9 mouse cellular contexts compared by ENCODE assay signal in the genomic region with DNA sequence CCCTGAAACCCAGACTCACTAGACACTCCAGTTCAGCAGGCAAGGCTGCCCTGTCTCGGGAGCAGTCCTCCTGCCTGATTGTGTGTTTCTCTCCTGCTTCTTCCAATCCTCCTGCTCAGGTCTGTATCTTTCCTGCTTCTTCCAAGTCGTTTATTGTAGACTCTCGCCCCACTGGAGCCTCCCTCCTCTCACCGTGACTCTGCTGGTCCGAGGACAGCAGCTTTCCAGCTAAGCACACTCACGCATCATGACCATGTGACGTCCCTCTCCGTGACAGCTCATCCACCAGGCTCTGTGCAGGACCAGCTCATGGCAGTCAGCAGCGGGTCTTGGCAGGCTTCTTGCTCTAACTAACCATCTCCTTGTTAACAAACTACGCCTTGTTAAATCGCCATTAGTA. TPM values are rescaled to one million over a fixed set of nuclear protein-coding genes. Genes with fewer than 3 reads are reported as not detected.
DNase-seq lines count a peak whose midpoint lies in the region; ATAC-seq and TF ChIP-seq lines count a peak whose summit lies in the region.
"Had no signal": no experiment of that assay in that cellular context is flagged by ENCODE, and none has a peak within 500 bp of the region (broad histone marks: within the 10 kb centered on the region; RNA-seq: fewer than 3 reads in every experiment).

No protein-coding gene starts in this region.

- no peak overlapping the region; the same call in 1 of the 2 replicates for H3K4me2 ChIP-seq in forebrain, postnatal 0 days (ENCODE audit: low read depth)
- no peak overlapping the region for H3K4me2 ChIP-seq in forebrain, embryonic 12.5 days
- H3K4me2 ChIP-seq in limb, embryonic 13.5 days (replicated peaks) = no peak overlapping the region

- H3K9ac ChIP-seq in forebrain, postnatal 0 days = no peak overlapping the region
- no peak overlapping the region for H3K9ac ChIP-seq in forebrain, embryonic 12.5 days
- H3K9ac ChIP-seq in limb, embryonic 13.5 days = no peak overlapping the region

- no peak overlapping the region for H3K27ac ChIP-seq in forebrain, postnatal 0 days (ENCODE audit: low read depth, low read length)
- no peak overlapping the region for H3K27ac ChIP-seq in forebrain, embryonic 12.5 days
- H3K27ac ChIP-seq in limb, embryonic 13.5 days = no peak overlapping the region
- H3K27ac ChIP-seq in limb, embryonic 10.5 days = no peak overlapping the region
- H3K27ac ChIP-seq: kidney, postnatal 0 days had no signal

- no peak for DNase-seq in forebrain, postnatal 0 days
- DNase-seq in limb, embryonic 10.5 days (ENCODE audit: low spot score) = no peak
- peak; percentile 56 to 59 for DNase-seq in cerebellum, postnatal 14 days
- peak; percentile 43 for DNase-seq in right cerebral cortex, adult 18-20 months
- no peak for DNase-seq in urinary bladder, adult 18-20 months (ENCODE audit: low spot score in 2 of 2)

- H3K36me3 ChIP-seq in forebrain, postnatal 0 days (ENCODE audit: insufficient read depth) = no peaks in the 10 kb centered on the region
- H3K36me3 ChIP-seq in forebrain, embryonic 12.5 days (replicated peaks) = no peaks in the 10 kb centered on the region
- no peaks in the 10 kb centered on the region for H3K36me3 ChIP-seq in limb, embryonic 13.5 days
- H3K36me3 ChIP-seq in limb, embryonic 10.5 days = no peaks in the 10 kb centered on the region

- H3K4me1 ChIP-seq in forebrain, postnatal 0 days (ENCODE audit: insufficient read depth) = no peaks in the 10 kb centered on the region
- H3K4me1 ChIP-seq in forebrain, embryonic 12.5 days = no peaks in the 10 kb centered on the region
- no peaks in the 10 kb centered on the region for H3K4me1 ChIP-seq in limb, embryonic 13.5 days
- no peaks in the 10 kb centered on the region for H3K4me1 ChIP-seq in limb, embryonic 10.5 days

- H3K27me3 ChIP-seq in forebrain, postnatal 0 days (ENCODE audit: insufficient read depth, low read length) = no peaks in the 10 kb centered on the region
- no peaks in the 10 kb centered on the region for H3K27me3 ChIP-seq in forebrain, embryonic 12.5 days
- H3K27me3 ChIP-seq in limb, embryonic 13.5 days = no peaks in the 10 kb centered on the region
- H3K27me3 ChIP-seq in limb, embryonic 10.5 days (ENCODE audit: low read depth, poor library complexity, severe bottlenecking) = no peaks in the 10 kb centered on the region

- ATAC-seq in forebrain, postnatal 0 days = peak; percentile 72
- no peak for ATAC-seq in forebrain, embryonic 12.5 days (ENCODE audit: low FRiP score)
- peak; percentile 24; the same call in 1 of the 2 replicates for ATAC-seq in limb, embryonic 13.5 days (ENCODE audit: low FRiP score, low read depth)
- ATAC-seq in activated CD4-positive, CD25-positive, alpha-beta regulatory T cell, adult 4 months = no peak

- 50% methylated on average over 11 of the region's 11 CpGs for WGBS in forebrain, postnatal 0 days
- WGBS in forebrain, embryonic 12.5 days = 68% methylated on average over 11 of the region's 11 CpGs
- 64% methylated on average over 11 of the region's 11 CpGs for WGBS in limb, embryonic 13.5 days
- WGBS in limb, embryonic 10.5 days = 71% methylated on average over 11 of the region's 11 CpGs

- no peak overlapping the region for H3K4me3 ChIP-seq in forebrain, postnatal 0 days (ENCODE audit: low read depth, low read length)
- no peak overlapping the region for H3K4me3 ChIP-seq in forebrain, embryonic 12.5 days (replicated peaks)
- no peak overlapping the region for H3K4me3 ChIP-seq in limb, embryonic 13.5 days
- no peak overlapping the region for H3K4me3 ChIP-seq in limb, embryonic 10.5 days

- no peak for TF ChIP-seq CTCF in forebrain, postnatal 0 days (IDR thresholded peaks at IDR 0.05; ENCODE audit: low read depth)

- no peaks in the 10 kb centered on the region for H3K9me3 ChIP-seq in forebrain, postnatal 0 days (ENCODE audit: low read length)
- H3K9me3 ChIP-seq in forebrain, embryonic 12.5 days = no peaks in the 10 kb centered on the region
- H3K9me3 ChIP-seq in limb, embryonic 13.5 days = no peaks in the 10 kb centered on the region
- H3K9me3 ChIP-seq in limb, embryonic 10.5 days (replicated peaks) = no peaks in the 10 kb centered on the region

RNA-seq across cellular contexts. Expression of a gene that starts 5.9 kb away (rescaled TPM):
- total RNA-seq in forebrain, postnatal 0 days (2014; rRNA removed) = 0.19 and 0.38 TPM in 2 replicates
- 0.08 TPM in 2 replicates for polyA plus RNA-seq in forebrain, postnatal 0 days (2015; fragmentation: Nextera tagmentation; extraction: Ambion mirVana)
- 0.28 and 0.31 TPM in 2 replicates for polyA plus RNA-seq in forebrain, embryonic 12.5 days (2016; fragmentation: Nextera tagmentation; extraction: Ambion mirVana)
- 0.34 TPM in 2 replicates for polyA plus RNA-seq in limb, embryonic 13.5 days (2015; fragmentation: Nextera tagmentation; extraction: Ambion mirVana)
- 0.24 and 0.45 TPM in 2 replicates for polyA plus RNA-seq in limb, embryonic 10.5 days (2016; fragmentation: Nextera tagmentation; extraction: Ambion mirVana)
- polyA plus RNA-seq in activated CD4-positive, CD25-positive, alpha-beta regulatory T cell, adult 4 months (2017; shearing (Covaris generic)) = under 1 TPM in 1 of 2 experiments, not detected in 1; 0.83 TPM

RNA-seq across cellular contexts. Expression of a gene that starts 56.0 kb away (rescaled TPM):
- total RNA-seq in forebrain, postnatal 0 days (2014; rRNA removed) = 70.4 and 107 TPM in 2 replicates
- 89.4 and 105 TPM in 2 replicates for polyA plus RNA-seq in forebrain, postnatal 0 days (2015; fragmentation: Nextera tagmentation; extraction: Ambion mirVana)
- 47.2 and 51.7 TPM in 2 replicates for polyA plus RNA-seq in forebrain, embryonic 12.5 days (2016; fragmentation: Nextera tagmentation; extraction: Ambion mirVana)
- 25.8 and 29.6 TPM in 2 replicates for polyA plus RNA-seq in limb, embryonic 13.5 days (2015; fragmentation: Nextera tagmentation; extraction: Ambion mirVana)
- polyA plus RNA-seq in limb, embryonic 10.5 days (2016; fragmentation: Nextera tagmentation; extraction: Ambion mirVana) = 26.6 and 28.4 TPM in 2 replicates
- 10 to 100 TPM in 1 of 2 experiments, 1 to 10 TPM in 1; 7.1 to 11.1 TPM for polyA plus RNA-seq in activated CD4-positive, CD25-positive, alpha-beta regulatory T cell, adult 4 months (2017; shearing (Covaris generic))

RNA-seq across cellular contexts. Expression of a gene that starts 56.3 kb away (rescaled TPM):
- 11.6 and 14.3 TPM in 2 replicates for total RNA-seq in forebrain, postnatal 0 days (2014; rRNA removed)
- polyA plus RNA-seq in forebrain, postnatal 0 days (2015; fragmentation: Nextera tagmentation; extraction: Ambion mirVana) = 13.7 and 16.4 TPM in 2 replicates
- 13.7 and 16.0 TPM in 2 replicates for polyA plus RNA-seq in forebrain, embryonic 12.5 days (2016; fragmentation: Nextera tagmentation; extraction: Ambion mirVana)
- 13.8 and 15.7 TPM in 2 replicates for polyA plus RNA-seq in limb, embryonic 13.5 days (2015; fragmentation: Nextera tagmentation; extraction: Ambion mirVana)
- 9.8 and 11.4 TPM in 2 replicates for polyA plus RNA-seq in limb, embryonic 10.5 days (2016; fragmentation: Nextera tagmentation; extraction: Ambion mirVana)
- polyA plus RNA-seq in activated CD4-positive, CD25-positive, alpha-beta regulatory T cell, adult 4 months (2017; shearing (Covaris generic)) = 1 to 10 TPM; 6.6 to 7.6 TPM

Comparison
In these comparisons a context has a peak if more than half of its experiments do, and no peak if none do; other contexts are left out.
1. ATAC-seq: peak in forebrain, postnatal 0 days (single experiment) and limb, embryonic 13.5 days (single experiment); none in forebrain, embryonic 12.5 days (single experiment) and activated CD4-positive, CD25-positive, alpha-beta regulatory T cell, adult 4 months (single experiment).
2. DNase-seq: peak in cerebellum, postnatal 14 days (2 of 2) and right cerebral cortex, adult 18-20 months (single experiment); none in forebrain, postnatal 0 days (single experiment), limb, embryonic 10.5 days (single experiment) and urinary bladder, adult 18-20 months (0 of 2).